Mouse (Mus musculus) C2C12 (cell line): ENCODE measurements at regions not wholly inside any gene's neighbourhood (a gene's known extent, or its start where the extent isn't known, plus 50 kb on each side); places are given as distances from the start of the nearest gene placed in this dataset.

ENCODE experiments used
- H3K27me3 ChIP-seq: one replicate; pipeline ENCODE4 v1.6.1; 2011; ENCODE audit not compliant: control insufficient read depth, insufficient read depth, insufficient read length
- H3K36me3 ChIP-seq: one replicate; pipeline ENCODE4 v1.6.1; 2011; ENCODE audit not compliant: control insufficient read depth, insufficient read depth
- H3K4me3 ChIP-seq: one replicate; pipeline ENCODE4 v1.5.1; 2011; ENCODE audit warnings: mild to moderate bottlenecking, control low read depth; ENCODE audit not compliant: poor library complexity, insufficient read depth, severe bottlenecking
- H3K79me2 ChIP-seq: one replicate; pipeline ENCODE4 v1.6.1; 2011; ENCODE audit not compliant: control insufficient read depth, insufficient read depth
- H3K79me3 ChIP-seq: one replicate; pipeline ENCODE4 v1.6.1; 2011; ENCODE audit warnings: low read depth, control low read depth
- H3ac ChIP-seq: one replicate; pipeline ENCODE3; 2011; ENCODE audit warnings: low read depth; ENCODE audit not compliant: control insufficient read depth, insufficient read length
- CEBPB ChIP-seq: IDR thresholded peaks from one replicate; pipeline ENCODE4 v1.6.1; 2011; ENCODE audit warnings: low read depth, mild to moderate bottlenecking, control low read depth, moderate library complexity
- CTCF ChIP-seq: IDR thresholded peaks from one replicate; pipeline ENCODE4 v1.5.1; 2011; ENCODE audit not compliant: control insufficient read depth, insufficient read depth, insufficient read length
- FOSL1 ChIP-seq: IDR thresholded peaks from one replicate; pipeline ENCODE4 v1.8.0; 2011; ENCODE audit warnings: mild to moderate bottlenecking, low read length; ENCODE audit not compliant: poor library complexity, insufficient read depth, severe bottlenecking
- MAX ChIP-seq: IDR thresholded peaks from one replicate; pipeline ENCODE4 v1.6.1; 2011; ENCODE audit warnings: mild to moderate bottlenecking, control low read depth
- MYOD1 ChIP-seq: IDR thresholded peaks from one replicate; pipeline ENCODE4 v1.6.1; 2011; ENCODE audit warnings: low read depth; ENCODE audit not compliant: control insufficient read depth, insufficient read length
- MYOG ChIP-seq: IDR thresholded peaks from one replicate; pipeline ENCODE4 v1.6.1; 2011; ENCODE audit not compliant: control insufficient read depth, insufficient read length; ENCODE audit errors: extremely low read depth
- USF1 ChIP-seq: IDR thresholded peaks from one replicate; pipeline ENCODE4 v1.6.1; 2011; ENCODE audit warnings: low read depth, mild to moderate bottlenecking, control low read depth, moderate library complexity

DNA sequence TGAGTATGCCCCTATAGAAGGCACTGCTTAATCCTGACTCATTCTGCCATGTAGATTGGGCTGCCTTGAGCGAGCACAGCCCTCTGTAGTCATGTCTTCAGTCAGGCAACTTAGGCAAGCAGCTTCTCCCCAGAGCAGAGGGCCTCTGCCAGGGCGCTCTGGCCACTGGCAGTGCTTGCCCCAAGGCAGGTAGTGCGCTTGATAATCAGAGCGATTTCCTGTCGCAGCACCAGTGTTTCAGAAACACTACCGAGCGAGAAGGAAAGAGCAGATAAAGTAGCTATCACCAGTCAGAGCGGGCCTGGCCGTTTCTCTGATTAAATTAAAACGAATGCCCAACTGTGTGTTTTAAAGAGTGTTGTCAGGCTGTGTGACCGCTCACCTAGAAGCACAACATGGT lies 52.6 kb upstream of the Mphosph6 start:
- H3K79me3 ChIP-seq = no peaks in the 10 kb centered on the region
- H3K36me3 ChIP-seq = no peaks in the 10 kb centered on the region
- H3K79me2 ChIP-seq = no peaks in the 10 kb centered on the region
- H3ac ChIP-seq = no peak overlapping the region
- no peak overlapping the region for H3K4me3 ChIP-seq
- TF ChIP-seq CEBPB = no peak
- no peak for TF ChIP-seq MAX
- no peak for TF ChIP-seq USF1
- TF ChIP-seq MYOD1 = no peak
- TF ChIP-seq CTCF = no peak
- no peak for TF ChIP-seq MYOG
- H3K27me3 ChIP-seq = no peaks in the 10 kb centered on the region

- Histone ChIP-seq H3K79me2 (no peaks in the 10 kb centered on the region), H3ac (no peak overlapping the region), H3K4me3 (no peak overlapping the region), H3K79me3 (no peaks in the 10 kb centered on the region), H3K27me3 (no peaks in the 10 kb centered on the region), H3K36me3 (no peaks in the 10 kb centered on the region)
- TF ChIP-seq MYOG = no peak
- TF ChIP-seq MYOD1 = no peak
- TF ChIP-seq USF1 = no peak
- TF ChIP-seq CTCF = no peak
- no peak for TF ChIP-seq FOSL1
- no peak for TF ChIP-seq CEBPB
- no peak for TF ChIP-seq MAX
These were observed 51.7 kb upstream of the Mphosph6 start for GRCm38 (mm10) chr8:117853408-117853807.

- Histone ChIP-seq H3K27me3 (no peaks in the 10 kb centered on the region), H3K79me3 (no peaks in the 10 kb centered on the region), H3ac (no peak overlapping the region), H3K4me3 (no peak overlapping the region), H3K79me2 (no peaks in the 10 kb centered on the region), H3K36me3 (no peaks in the 10 kb centered on the region)
- TF ChIP-seq USF1 (no peak), FOSL1 (no peak), CEBPB (no peak), MYOG (no peak), CTCF (no peak), MAX (no peak), MYOD1 (no peak)
These were observed 50.8 kb upstream of the Mphosph6 start for GRCm38 (mm10) chr8:117852521-117852920.
